In genomic region chr16:46036261-46036660, GRCm38 (mm10) we compare ENCODE assay signal across 8 mouse cellular contexts.
"Had no signal": no experiment of that assay in that cellular context is flagged by ENCODE, and none has a peak within 500 bp of the region (broad histone marks: within the 10 kb centered on the region; RNA-seq: fewer than 3 reads in every experiment).

No protein-coding gene starts in this region.

- ATAC-seq: liver, postnatal 0 days had no signal

- DNase-seq: kidney, adult 18-20 months; kidney, postnatal 10 days; kidney, postnatal 4 days; liver; liver, embryonic 13.5 days; liver, postnatal 0 days; lung, postnatal 14 days; thymus, postnatal 36 days had no signal
